Mouse (Mus musculus): ENCODE data around the gene Catsperd.
A peak's percentile ranks its signal among the peaks of the same experiment; 100 is the strongest.

Catsperd gene

GRCm38 (mm10) chr17:56627530-56628277, at the start of gene Catsperd:
Gene Catsperd (plus strand): TSS chr17:56628143.
- no peak for DNase-seq (ENCODE audit: low spot score in 2 of 2)

- DNase-seq (ENCODE audit: low spot score in 2 of 2) = no peak
Measured at GRCm38 (mm10) chr17:56583071-56583470, 44.9 kb upstream of the Catsperd start.

GRCm38 (mm10) chr17:56583611-56584256, 44.2 kb upstream of the Catsperd start:
- peak; percentile 40 to 41 for DNase-seq (ENCODE audit: low spot score in 2 of 2)

GRCm38 (mm10) chr17:56584257-56585130, 43.4 kb upstream of the Catsperd start, which contains the start of the genes Safb2 and Safb:
Gene Safb2 (minus strand): TSS chr17:56584585.
Gene Safb (plus strand): TSS chr17:56584825.
- DNase-seq (ENCODE audit: low spot score in 2 of 2) = peak; percentile 98

GRCm38 (mm10) chr17:56585171-56585821, 42.6 kb upstream of the Catsperd start:
- no peak for DNase-seq (ENCODE audit: low spot score in 2 of 2)

GRCm38 (mm10) chr17:56587773-56588172, 40.2 kb upstream of the Catsperd start:
- no peak for DNase-seq (ENCODE audit: low spot score in 2 of 2)

GRCm38 (mm10) chr17:56588921-56589320, 39.0 kb upstream of the Catsperd start:
- no peak for DNase-seq (ENCODE audit: low spot score in 2 of 2)

GRCm38 (mm10) chr17:56592553-56592952, 35.4 kb upstream of the Catsperd start:
- DNase-seq (ENCODE audit: low spot score in 2 of 2) = no peak

- DNase-seq (ENCODE audit: low spot score in 2 of 2) = no peak
Measured at GRCm38 (mm10) chr17:56593527-56594271, 34.2 kb upstream of the Catsperd start.

GRCm38 (mm10) chr17:56603186-56604069, 24.5 kb upstream of the Catsperd start:
- no peak for DNase-seq (ENCODE audit: low spot score in 2 of 2)

- DNase-seq (ENCODE audit: low spot score in 2 of 2) = no peak
Measured at GRCm38 (mm10) chr17:56604070-56604380, 23.9 kb upstream of the Catsperd start.

GRCm38 (mm10) chr17:56604422-56604821, 23.5 kb upstream of the Catsperd start:
- DNase-seq (ENCODE audit: low spot score in 2 of 2) = no peak

- DNase-seq (ENCODE audit: low spot score in 2 of 2) = no peak
Measured at GRCm38 (mm10) chr17:56605431-56605830, 22.5 kb upstream of the Catsperd start.

- no peak for DNase-seq (ENCODE audit: low spot score in 2 of 2)
Measured at GRCm38 (mm10) chr17:56607521-56608062, 20.4 kb upstream of the Catsperd start.

- no peak for DNase-seq (ENCODE audit: low spot score in 2 of 2)
Measured at GRCm38 (mm10) chr17:56608699-56609098, 19.2 kb upstream of the Catsperd start.

GRCm38 (mm10) chr17:56609452-56610171, 18.3 kb upstream of the Catsperd start, which contains the start of gene 2410015M20Rik:
Gene 2410015M20Rik (minus strand): TSS chr17:56609771.
- peak; percentile 89 to 92 for DNase-seq (ENCODE audit: low spot score in 2 of 2)

GRCm38 (mm10) chr17:56611323-56611722, 16.6 kb upstream of the Catsperd start:
- DNase-seq (ENCODE audit: low spot score in 2 of 2) = no peak

- peak in 1 of 2 experiments; percentile 21 for DNase-seq (ENCODE audit: low spot score in 2 of 2)
Measured at GRCm38 (mm10) chr17:56611861-56612564, 15.9 kb upstream of the Catsperd start.

Measured in thymus, postnatal 10 days (tissue).